Mouse (Mus musculus) ES-Bruce4 (cell line): Measurements from ENCODE around the gene 4930519G04Rik. TPM values are rescaled to one million over a fixed set of nuclear protein-coding genes. Genes with fewer than 3 reads are reported as not detected.

ENCODE experiments used
- H3K27ac ChIP-seq: 2 replicates; pipeline ENCODE4 v1.5.1; 2012; ENCODE audit warnings: low read length, inconsistent platforms; ENCODE audit not compliant: insufficient read depth
- H3K27me3 ChIP-seq: 2 replicates; pipeline ENCODE4 v1.6.1; 2012; ENCODE audit warnings: mild to moderate bottlenecking, low read length, inconsistent platforms; ENCODE audit not compliant: control insufficient read depth, poor library complexity, insufficient read depth, severe bottlenecking
- H3K36me3 ChIP-seq: 2 replicates; pipeline ENCODE4 v1.6.1; 2012; ENCODE audit warnings: inconsistent platforms, mild to moderate bottlenecking, low read length, moderate library complexity; ENCODE audit not compliant: control insufficient read depth, poor library complexity, insufficient read depth, severe bottlenecking
- H3K4me1 ChIP-seq: one replicate; pipeline ENCODE4 v1.8.1; 2011; ENCODE audit warnings: low read length; ENCODE audit not compliant: control insufficient read depth, insufficient read depth
- H3K4me3 ChIP-seq: 2 replicates; pipeline ENCODE4 v1.5.1; 2011; ENCODE audit warnings: low read depth, mild to moderate bottlenecking, low read length
- H3K9ac ChIP-seq: 2 replicates; pipeline ENCODE4 v1.6.1; 2012; ENCODE audit warnings: low read depth, mild to moderate bottlenecking, inconsistent platforms; ENCODE audit not compliant: poor library complexity, severe bottlenecking
- H3K9me3 ChIP-seq: replicated peaks from 2 replicates; pipeline ENCODE4 v1.6.1; 2012; ENCODE audit warnings: mild to moderate bottlenecking, low read length, inconsistent platforms; ENCODE audit not compliant: control insufficient read depth, poor library complexity, insufficient read depth, severe bottlenecking
- CTCF ChIP-seq: IDR thresholded peaks from one replicate; pipeline ENCODE4 v1.8.1; 2011; ENCODE audit warnings: low read depth, low read length
- EP300 ChIP-seq: IDR thresholded peaks from 2 replicates; pipeline ENCODE4 v1.6.1; 2011; ENCODE audit warnings: low read depth, low read length; ENCODE audit not compliant: insufficient read depth
- POLR2A ChIP-seq: IDR thresholded peaks from one replicate; pipeline ENCODE4 v1.8.1; 2011; ENCODE audit warnings: low read length; ENCODE audit not compliant: insufficient read depth
- polyA plus RNA-seq: library from polyadenylated mRNA; stranded (reverse); fragments of >200 nt; gene quantifications from 2 replicates; pipeline ENCODE4 v1.2.4, GENCODE M21; 2011; ENCODE audit warnings: low read depth; ENCODE audit not compliant: missing spikeins, insufficient read depth, insufficient read length

The 4930519G04Rik gene
- polyA plus RNA-seq, 1 experiment: not detected

DNA sequence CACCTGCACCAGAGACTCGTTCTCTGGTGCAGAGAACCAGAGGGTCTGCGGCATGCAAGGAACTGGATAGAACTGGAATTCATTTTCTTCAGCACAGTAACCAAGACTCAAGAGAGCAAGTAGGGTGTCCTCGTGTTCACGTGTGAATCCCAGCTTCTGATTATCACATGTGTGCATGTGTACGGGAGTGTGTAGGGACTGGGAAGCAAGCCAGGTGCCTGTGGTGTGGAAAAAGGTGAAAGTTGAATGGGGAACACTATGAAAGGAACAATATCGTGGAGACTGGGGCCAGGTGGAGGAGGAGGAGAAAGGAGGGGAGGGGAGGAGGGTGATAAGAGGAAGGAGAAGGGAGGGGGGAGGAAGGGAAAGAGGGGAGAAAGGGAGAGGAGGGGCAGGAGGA is 33.3 kb downstream of the 4930519G04Rik start:
- H3K27ac ChIP-seq: no peak overlapping the region
- no peaks in the 10 kb centered on the region for H3K27me3 ChIP-seq
- H3K4me3 ChIP-seq: no peak overlapping the region
- H3K9ac ChIP-seq: no peak overlapping the region
- H3K9me3 ChIP-seq: peaks cover 3% of the 10 kb centered on the region; the same call in 1 of the 2 replicates
- H3K36me3 ChIP-seq: no peaks in the 10 kb centered on the region
- TF ChIP-seq POLR2A (no peak), CTCF (no peak), EP300 (no peak)
- H3K4me1 ChIP-seq: no peaks in the 10 kb centered on the region

DNA sequence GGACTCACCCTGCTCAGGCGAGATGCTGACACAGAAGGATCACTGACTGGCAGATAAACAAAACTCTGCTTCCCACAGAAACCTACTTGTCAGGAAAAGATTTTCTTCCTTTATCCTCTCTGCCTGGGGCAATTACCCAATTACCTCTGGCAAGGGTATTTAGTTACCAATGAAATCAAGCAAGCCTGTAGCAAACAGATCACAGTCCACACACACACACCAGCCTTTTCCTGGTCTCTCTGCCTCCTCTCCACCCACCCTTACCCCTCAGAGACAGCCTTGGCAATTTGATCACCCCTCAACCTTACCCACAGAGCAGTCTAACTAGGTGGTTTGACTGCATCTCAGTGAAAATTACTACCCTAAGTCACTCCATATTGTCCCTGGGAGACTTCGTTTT is 35.5 kb downstream of the 4930519G04Rik start:
- Histone ChIP-seq H3K27ac (no peak overlapping the region), H3K9me3 (peaks cover 3% of the 10 kb centered on the region; the same call in 1 of the 2 replicates), H3K4me1 (no peaks in the 10 kb centered on the region), H3K9ac (no peak overlapping the region), H3K36me3 (no peaks in the 10 kb centered on the region), H3K4me3 (no peak overlapping the region), H3K27me3 (no peaks in the 10 kb centered on the region)
- no peak for TF ChIP-seq CTCF
- no peak for TF ChIP-seq POLR2A
- TF ChIP-seq EP300: no peak

DNA sequence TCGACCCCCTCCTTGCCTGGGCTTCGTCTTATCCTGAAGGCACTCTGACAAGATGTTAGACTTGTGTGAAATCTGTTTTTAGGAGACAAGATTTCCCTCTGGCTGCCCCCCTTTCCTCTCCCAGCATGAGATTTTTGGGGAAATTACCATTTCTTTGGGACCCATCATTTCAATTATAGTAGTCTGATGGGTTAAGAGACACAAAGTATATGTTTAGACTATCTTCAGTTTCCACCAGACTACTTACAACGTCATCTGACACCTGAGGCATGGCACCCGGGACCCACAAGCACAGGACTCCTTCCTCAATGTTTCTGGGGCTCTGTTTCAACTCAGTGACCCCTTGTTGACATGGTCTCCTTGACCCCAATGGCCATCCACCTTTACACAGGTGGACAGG is 42.1 kb downstream of the 4930519G04Rik start:
- Histone ChIP-seq H3K4me3 (no peak overlapping the region), H3K9me3 (no peaks in the 10 kb centered on the region; the same call in 1 of the 2 replicates), H3K27me3 (no peaks in the 10 kb centered on the region), H3K36me3 (no peaks in the 10 kb centered on the region), H3K9ac (no peak overlapping the region), H3K27ac (no peak overlapping the region), H3K4me1 (no peaks in the 10 kb centered on the region)
- no peak for TF ChIP-seq POLR2A
- TF ChIP-seq EP300: no peak
- TF ChIP-seq CTCF: no peak

DNA sequence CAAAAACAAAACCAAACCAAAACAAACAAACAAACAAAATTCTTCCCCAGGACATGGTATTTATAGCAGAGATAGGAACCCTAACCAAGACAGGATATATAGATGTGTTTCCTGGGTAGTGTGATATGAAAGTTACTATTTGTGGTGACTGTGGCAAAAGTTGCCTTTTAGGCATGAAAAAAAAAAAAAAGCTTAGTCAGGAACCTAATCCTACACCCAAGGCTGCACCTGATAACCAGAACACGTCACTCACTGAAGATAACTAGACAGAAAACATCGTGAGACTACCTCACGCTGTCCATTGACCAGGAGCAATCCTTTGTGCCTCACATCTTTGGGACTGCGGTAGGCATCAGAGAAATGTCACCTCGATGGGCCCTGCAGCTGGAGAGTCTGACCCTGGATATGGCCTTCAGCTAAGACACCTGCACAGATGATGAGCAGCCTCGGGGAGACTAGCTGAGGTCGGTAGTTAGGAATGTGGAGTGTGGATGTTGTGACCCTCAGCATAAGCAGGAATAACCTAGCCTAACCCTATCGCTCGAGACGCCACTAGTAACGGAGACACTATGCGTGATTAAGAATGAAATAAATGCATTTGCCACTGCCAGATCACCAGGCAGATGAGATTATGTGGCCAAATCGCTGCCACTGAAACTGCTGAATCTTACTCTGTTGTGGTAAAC is 43.4 kb downstream of the 4930519G04Rik start, which contains the start of gene Oasl2:
Gene Oasl2, plus strand, starts transcription at position 249 of the 686 bp plus-strand sequence.
- Histone ChIP-seq H3K27ac (peak within 1 kb of the TSS; percentile 50), H3K4me3 (no peak within 1 kb of the TSS)

DNA sequence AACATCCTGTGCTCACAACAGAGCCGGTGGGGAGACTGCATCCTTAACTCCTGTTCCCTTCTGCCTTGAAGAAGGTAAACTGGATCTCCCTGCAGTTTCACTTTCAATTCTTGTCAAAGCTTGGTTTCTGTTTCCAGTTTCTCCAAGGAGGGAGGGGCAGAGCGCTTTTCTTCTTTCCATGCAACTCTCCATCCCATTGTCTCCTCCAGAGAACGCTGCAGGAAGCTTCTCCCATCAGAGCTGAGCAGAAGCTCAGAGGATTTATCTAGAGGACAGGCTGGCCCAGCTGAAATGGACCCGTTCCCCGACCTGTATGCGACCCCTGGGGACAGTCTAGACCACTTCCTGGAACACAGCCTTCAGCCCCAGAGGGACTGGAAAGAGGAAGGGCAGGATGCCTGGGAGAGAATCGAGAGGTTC is 43.9 kb downstream of the 4930519G04Rik start:
- H3K27ac ChIP-seq: peak overlapping the region; percentile 50
- no peaks in the 10 kb centered on the region for H3K4me1 ChIP-seq
- H3K9ac ChIP-seq: no peak overlapping the region
- no peaks in the 10 kb centered on the region for H3K36me3 ChIP-seq
- no peak overlapping the region for H3K4me3 ChIP-seq
- TF ChIP-seq CTCF (no peak), EP300 (0 out of 2 replicates have a peak, but pooled peaks have one; percentile 34)
- no peaks in the 10 kb centered on the region; the same call in 1 of the 2 replicates for H3K9me3 ChIP-seq
- no peaks in the 10 kb centered on the region for H3K27me3 ChIP-seq

More for the DNA sequence above, 43.4 kb downstream of the 4930519G04Rik start, which contains the start of gene Oasl2:
- no peak for TF ChIP-seq EP300
- no peak for TF ChIP-seq CTCF
- no peak for TF ChIP-seq POLR2A
- H3K27me3 ChIP-seq: no peaks in the 10 kb centered on the region
- H3K4me1 ChIP-seq: no peaks in the 10 kb centered on the region
- no peaks in the 10 kb centered on the region for H3K36me3 ChIP-seq
- H3K9me3 ChIP-seq: no peaks in the 10 kb centered on the region; the same call in 1 of the 2 replicates
- no peak within 1 kb of the TSS for H3K9ac ChIP-seq

DNA sequence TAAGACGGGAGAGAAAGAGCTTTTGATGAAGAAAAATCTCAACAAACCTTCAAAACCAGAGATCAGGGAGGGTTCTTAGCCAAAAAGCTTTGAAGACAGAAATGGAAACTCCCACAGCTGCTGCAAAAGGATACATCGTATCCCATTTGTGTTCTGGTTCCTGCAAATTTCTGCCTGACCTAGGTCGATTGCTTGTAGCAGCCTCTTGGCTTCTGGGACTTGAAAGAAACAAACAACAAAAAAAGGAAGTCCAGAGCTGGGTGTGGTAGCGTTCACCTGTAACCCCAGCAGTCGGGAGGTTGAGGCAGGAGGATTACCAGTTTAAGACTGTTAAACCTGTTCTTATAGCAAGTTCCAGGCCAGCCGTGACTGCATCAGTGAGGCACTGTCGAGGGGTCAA is 45.4 kb downstream of the 4930519G04Rik start:
- H3K36me3 ChIP-seq: no peaks in the 10 kb centered on the region

More for the DNA sequence above, 45.4 kb downstream of the 4930519G04Rik start:
- no peaks in the 10 kb centered on the region; the same call in 1 of the 2 replicates for H3K9me3 ChIP-seq
- H3K4me3 ChIP-seq: no peak overlapping the region
- no peak overlapping the region for H3K27ac ChIP-seq
- no peaks in the 10 kb centered on the region for H3K4me1 ChIP-seq
- no peaks in the 10 kb centered on the region for H3K27me3 ChIP-seq
- H3K9ac ChIP-seq: no peak overlapping the region
- no peak for TF ChIP-seq POLR2A
- TF ChIP-seq CTCF: no peak
- no peak for TF ChIP-seq EP300
